Mouse (Mus musculus) MEL (cell line): ENCODE results near the gene Frrs1.

Experiments
- CTCF ChIP-seq, 3 experiments: IDR thresholded peaks in 2 of 3; conservative IDR thresholded peaks in 1 of 3; 2 replicates each; pipeline ENCODE4 v1.5.1; 2011 to 2012; ENCODE audit warnings: low read length in 3 of 3, low read depth in 2 of 3, mild to moderate bottlenecking in 2 of 3, improper control_type of control experiment in 1 of 3, inconsistent platforms in 1 of 3, mixed read lengths in 1 of 3, moderate library complexity in 1 of 3; ENCODE audit not compliant: control insufficient read depth in 1 of 3, insufficient read depth in 1 of 3, poor library complexity in 1 of 3, severe bottlenecking in 1 of 3
- E2F4 ChIP-seq: IDR thresholded peaks from 2 replicates; pipeline ENCODE4 v1.6.1; 2011; ENCODE audit warnings: low read depth, low read length, improper control_type of control experiment, borderline replicate concordance
- MAX ChIP-seq: IDR thresholded peaks from 2 replicates; pipeline ENCODE4 v1.6.1; 2011; ENCODE audit warnings: low read length, improper control_type of control experiment
- MAZ ChIP-seq: IDR thresholded peaks from 2 replicates; pipeline ENCODE4 v1.6.1; 2012; ENCODE audit warnings: low read depth, mild to moderate bottlenecking, inconsistent platforms, low read length, improper control_type of control experiment
- MYB ChIP-seq: IDR thresholded peaks from 2 replicates; pipeline ENCODE4 v1.6.1; 2011; ENCODE audit warnings: mild to moderate bottlenecking, low read depth, low read length, improper control_type of control experiment
- POLR2A ChIP-seq, 2 experiments: IDR thresholded peaks; 2 replicates each; pipeline ENCODE4 v1.6.1; 2011 to 2012; ENCODE audit warnings: low read length in 2 of 2, mild to moderate bottlenecking in 2 of 2, control low read depth in 1 of 2, improper control_type of control experiment in 1 of 2, low read depth in 1 of 2, moderate library complexity in 1 of 2; ENCODE audit not compliant: control insufficient read depth in 1 of 2, insufficient read depth in 1 of 2, poor library complexity in 1 of 2
- RCOR1 ChIP-seq: IDR thresholded peaks from 2 replicates; pipeline ENCODE4 v1.6.1; 2012; ENCODE audit warnings: low read depth, mild to moderate bottlenecking, inconsistent platforms, low read length, improper control_type of control experiment
- SMC3 ChIP-seq: IDR thresholded peaks from 2 replicates; pipeline ENCODE4 v1.6.1; 2011; ENCODE audit warnings: low read depth, low read length, improper control_type of control experiment
- TAL1 ChIP-seq: IDR thresholded peaks from 2 replicates; pipeline ENCODE4 v1.6.1; 2012; ENCODE audit warnings: mild to moderate bottlenecking, inconsistent platforms, low read length, moderate library complexity, mixed read lengths
- TBP ChIP-seq: IDR thresholded peaks from 2 replicates; pipeline ENCODE4 v1.8.0; 2011; ENCODE audit warnings: low read depth, low read length, improper control_type of control experiment
- ZNF384 ChIP-seq: IDR thresholded peaks from 2 replicates; pipeline ENCODE4 v1.6.1; 2012; ENCODE audit warnings: low read depth, mild to moderate bottlenecking, inconsistent platforms, low read length, improper control_type of control experiment

DNA sequence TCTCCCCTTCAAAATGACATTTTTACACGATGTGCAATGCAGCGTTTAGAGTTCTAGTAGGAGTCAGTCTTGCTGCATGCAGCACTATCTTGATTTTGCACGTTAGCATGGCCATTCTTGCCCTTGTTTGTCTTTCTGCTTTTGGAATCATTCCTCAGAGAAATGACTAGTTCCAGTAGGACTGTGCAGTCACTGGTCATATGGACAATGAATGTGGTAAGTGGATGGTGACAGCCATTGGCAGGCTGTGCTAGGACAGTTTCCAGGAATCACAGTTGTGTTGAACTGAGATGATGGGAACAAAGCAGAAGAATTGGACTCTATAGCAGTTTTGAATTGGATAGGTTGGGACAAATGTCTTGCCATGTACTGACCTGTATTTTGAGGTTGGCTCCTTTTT is 55.7 kb downstream of the Frrs1 start:
- TF ChIP-seq E2F4 (no peak), ZNF384 (no peak), SMC3 (no peak), TBP (no peak), MAZ (no peak), TAL1 (no peak), MAX (no peak), RCOR1 (no peak), POLR2A (IDR thresholded peaks at IDR 0.05; ENCODE audit: control insufficient read depth in 1 of 2, insufficient read depth in 1 of 2, low read depth in 1 of 2, low read length in 2 of 2, poor library complexity in 1 of 2) (no peak), CTCF (IDR thresholded peaks at IDR 0.05 in 2 of 3, conservative IDR thresholded peaks at IDR 0.05 in 1 of 3; ENCODE audit: control insufficient read depth in 1 of 3, insufficient read depth in 1 of 3, low read depth in 2 of 3, low read length in 3 of 3, poor library complexity in 1 of 3, severe bottlenecking in 1 of 3) (no peak), MYB (no peak)
